Comparison of ENCODE assay signal across 14 mouse cellular contexts in genomic region chr4:33526092-33526491, GRCm38 (mm10).
A peak's percentile ranks its signal among the peaks of the same experiment; 100 is the strongest.
DNase-seq lines count a peak whose midpoint lies in the region; ATAC-seq and TF ChIP-seq lines count a peak whose summit lies in the region.
"Had no signal": no experiment of that assay in that cellular context is flagged by ENCODE, and none has a peak within 500 bp of the region (broad histone marks: within the 10 kb centered on the region; RNA-seq: fewer than 3 reads in every experiment).

No protein-coding gene starts in this region.

- H3K27me3 ChIP-seq in kidney, postnatal 0 days (ENCODE audit: insufficient read depth, low read length), result no peaks in the 10 kb centered on the region
- H3K27me3 ChIP-seq in kidney, adult 2 months (replicated peaks; ENCODE audit: control insufficient read depth, insufficient read depth, low read length), result no peaks in the 10 kb centered on the region
- H3K27me3 ChIP-seq in embryonic facial prominence, embryonic 14.5 days (replicated peaks; ENCODE audit: control insufficient read depth, insufficient read depth, low read length), result no peaks in the 10 kb centered on the region

- TF ChIP-seq CTCF in kidney, postnatal 0 days (IDR thresholded peaks at IDR 0.05; ENCODE audit: low read depth), result 0 out of 2 replicates have a peak, but pooled peaks have one; percentile 16
- TF ChIP-seq CTCF in kidney, adult 2 months (conservative IDR thresholded peaks at IDR 0.05; ENCODE audit: insufficient read depth, insufficient read length, low read depth, low read length), result no peak

- 47% methylated on average over 7 of the region's 7 CpGs for WGBS in kidney, postnatal 0 days
- WGBS in kidney, adult 2 months, result 52% methylated on average over 7 of the region's 7 CpGs
- WGBS in embryonic facial prominence, embryonic 14.5 days, result 19% methylated on average over 7 of the region's 7 CpGs

- no peaks in the 10 kb centered on the region for H3K4me1 ChIP-seq in kidney, postnatal 0 days (replicated peaks; ENCODE audit: insufficient read depth, low read length)
- H3K4me1 ChIP-seq in kidney, adult 2 months (ENCODE audit: control insufficient read depth, insufficient read depth, low read length), result no peaks in the 10 kb centered on the region
- H3K4me1 ChIP-seq in ES-E14 (ENCODE audit: control insufficient read depth in 2 of 2, insufficient read depth in 2 of 2, low read length in 2 of 2, poor library complexity in 1 of 2), result peaks cover 0 to 13% of the 10 kb centered on the region in 2 experiments; a peak in 2 of 4 replicates
- H3K4me1 ChIP-seq in embryonic facial prominence, embryonic 14.5 days (ENCODE audit: control insufficient read depth, insufficient read depth, low read length), result no peaks in the 10 kb centered on the region
- H3K4me1 ChIP-seq: megakaryocyte, embryonic 14.5 days had no signal

- no peaks in the 10 kb centered on the region for H3K36me3 ChIP-seq in kidney, postnatal 0 days (ENCODE audit: insufficient read depth, low read length)
- no peaks in the 10 kb centered on the region for H3K36me3 ChIP-seq in kidney, adult 2 months (ENCODE audit: control insufficient read depth, insufficient read depth, low read length)
- no peaks in the 10 kb centered on the region for H3K36me3 ChIP-seq in ES-E14 (ENCODE audit: control insufficient read depth, insufficient read depth, low read length, poor library complexity, severe bottlenecking)
- no peaks in the 10 kb centered on the region for H3K36me3 ChIP-seq in embryonic facial prominence, embryonic 14.5 days (ENCODE audit: control insufficient read depth, insufficient read depth, low read length)

- H3K4me3 ChIP-seq in kidney, postnatal 0 days (replicated peaks; ENCODE audit: low read depth, low read length), result no peak overlapping the region
- H3K4me3 ChIP-seq in kidney, adult 2 months (ENCODE audit: insufficient read depth, low read depth, low read length), result no peak overlapping the region
- H3K4me3 ChIP-seq in ES-E14 (ENCODE audit: insufficient read depth in 1 of 2, low read depth in 1 of 2, low read length in 2 of 2, poor library complexity in 1 of 2, severe bottlenecking in 1 of 2), result no peak overlapping the region
- H3K4me3 ChIP-seq in embryonic facial prominence, embryonic 14.5 days (ENCODE audit: low read depth, low read length), result no peak overlapping the region
- H3K4me3 ChIP-seq: megakaryocyte, embryonic 14.5 days had no signal

- H3K9me3 ChIP-seq in kidney, postnatal 0 days (replicated peaks; ENCODE audit: low read length), result no peaks in the 10 kb centered on the region
- H3K9me3 ChIP-seq in ES-E14 (ENCODE audit: control insufficient read depth, insufficient read depth, low read depth, low read length), result no peaks in the 10 kb centered on the region
- H3K9me3 ChIP-seq in embryonic facial prominence, embryonic 14.5 days (ENCODE audit: control insufficient read depth, low read length), result no peaks in the 10 kb centered on the region

- H3K9ac ChIP-seq in kidney, postnatal 0 days (ENCODE audit: low read depth, low read length), result no peak overlapping the region
- no peak overlapping the region for H3K9ac ChIP-seq in ES-E14 (ENCODE audit: insufficient read depth, low read depth, low read length, poor library complexity, severe bottlenecking)
- H3K9ac ChIP-seq in embryonic facial prominence, embryonic 14.5 days (ENCODE audit: low read depth, low read length), result no peak overlapping the region
- H3K9ac ChIP-seq: liver, embryonic 14.5 days had no signal

- H3K4me2 ChIP-seq in kidney, postnatal 0 days (ENCODE audit: low read length), result no peak overlapping the region
- H3K4me2 ChIP-seq in embryonic facial prominence, embryonic 14.5 days (ENCODE audit: low read depth, low read length), result no peak overlapping the region

- no peak overlapping the region for H3K27ac ChIP-seq in kidney, postnatal 0 days
- no peak overlapping the region for H3K27ac ChIP-seq in kidney, adult 2 months (ENCODE audit: insufficient read depth, low read depth, low read length)
- H3K27ac ChIP-seq in ES-E14 (ENCODE audit: insufficient read depth, low read depth, low read length, poor library complexity, severe bottlenecking), result no peak overlapping the region
- H3K27ac ChIP-seq in embryonic facial prominence, embryonic 14.5 days (replicated peaks; ENCODE audit: low read depth, low read length), result no peak overlapping the region
- H3K27ac ChIP-seq: liver, embryonic 14.5 days had no signal

- no peak for ATAC-seq in kidney, postnatal 0 days (replicated peaks; ENCODE audit: low FRiP score, low read depth)
- 0 out of 2 replicates have a peak, but pooled peaks have one; percentile 30 for ATAC-seq in embryonic facial prominence, embryonic 14.5 days (ENCODE audit: low read depth)

- DNase-seq in cerebellum, postnatal 10 days, result peak; percentile 18 to 29
- no peak for DNase-seq in cerebellum, adult 9-11 months
- DNase-seq in kidney, postnatal 0 days (ENCODE audit: low spot score), result no peak
- DNase-seq in kidney, adult 2 months, result no peak
- peak; percentile 42 for DNase-seq in ES-E14 (ENCODE audit: low read depth, low spot score)
- DNase-seq in embryonic facial prominence, embryonic 14.5 days (ENCODE audit: low spot score), result peak; percentile 29
- no peak for DNase-seq in yolk sac, embryonic 10.5 days (ENCODE audit: low spot score)
- DNase-seq in thymus, adult 18-20 months, result no peak
- DNase-seq: B cell, adult 2 months; gastrocnemius, postnatal 25 days; kidney, adult 8-10 months; spleen, adult 18-20 months had no signal

- no peak for TF ChIP-seq POLR2A in kidney, adult 2 months (IDR thresholded peaks at IDR 0.05; ENCODE audit: low read depth, low read length)

- in situ Hi-C loops in ES-E14 (cut with MboI; ENCODE audit: low sequenced_read_pairs in 2 of 2, unreplicated experiment in 2 of 2), result no loop called here

TF ChIP-seq in ES-E14, 5 proteins besides CTCF, POLR2A, EP300 and RAD21:
- no peak for TF ChIP-seq CHD2 (IDR thresholded peaks at IDR 0.05; ENCODE audit: low read depth, low read length)
- TF ChIP-seq ZC3H11A (IDR thresholded peaks at IDR 0.05; ENCODE audit: borderline replicate concordance, low read depth, low read length), result no peak
- TF ChIP-seq MAFK (IDR thresholded peaks at IDR 0.05; ENCODE audit: insufficient read depth, low read depth, low read length), result no peak
- TF ChIP-seq ZNF384 (IDR thresholded peaks at IDR 0.05; ENCODE audit: low read depth, low read length), result no peak
- no peak for TF ChIP-seq HCFC1 (IDR thresholded peaks at IDR 0.05; ENCODE audit: borderline replicate concordance, insufficient read depth, low read length)
TF ChIP-seq in ES-E14: peak in this region for 0.

Comparison
In these comparisons a context has a peak if more than half of its experiments do, and no peak if none do; other contexts are left out.
1. DNase-seq: peak in cerebellum, postnatal 10 days (2 of 2), ES-E14 (single experiment) and embryonic facial prominence, embryonic 14.5 days (single experiment); none in cerebellum, adult 9-11 months (single experiment), kidney, postnatal 0 days (single experiment), kidney, adult 2 months (single experiment), yolk sac, embryonic 10.5 days (single experiment) and thymus, adult 18-20 months (0 of 2).